Mouse (Mus musculus) Patski (cell line): ENCODE results near the gene Aph1a. TPM values are rescaled to one million over a fixed set of nuclear protein-coding genes. Genes with fewer than 3 reads are reported as not detected.

ENCODE experiments used
- ATAC-seq: fragments of 100-300 bp; one replicate; pipeline ENCODE4 v1.8.0; 2021
- CTCF ChIA-PET: fragments of 350-600 bp; sonication (Branson Sonifier 250); formaldehyde crosslinking; loops from one replicate; lab custom pipeline; 2022; ENCODE audit warnings: inconsistent platforms; lab: Charles Lee
- POLR2A ChIA-PET: fragments of 350-600 bp; sonication (Branson Sonifier 250); formaldehyde crosslinking; loops from one replicate; lab custom pipeline; 2022; ENCODE audit warnings: antibody characterized with exemption, inconsistent platforms; lab: Charles Lee
- DNase-seq: peaks from one replicate; pipeline ENCODE4 v3.0.0-alpha.2; 2011; ENCODE audit warnings: low read depth, low spot score
- H3K27me3 ChIP-seq: fragments of 371-371 bp; one replicate; pipeline ENCODE4 v1.5.1; 2021
- CTCF ChIP-seq: fragments of 100-300 bp; IDR thresholded peaks from one replicate; pipeline ENCODE4 v1.5.1; 2021
- in situ Hi-C: fragments of 300-500 bp; cut with MboI; formaldehyde crosslinking; loops from 3 replicates; pipeline ENCODE4 v1.11.1; 2018; ENCODE audit warnings: low pct_unique_long_range_greater_than_20kb, mixed read lengths
- polyA plus RNA-seq: library from polyadenylated mRNA; unstranded; gene quantifications from one replicate; pipeline ENCODE4 v1.2.3, GENCODE M21; 2021

The Aph1a gene
- polyA plus RNA-seq, 1 experiment from 2014 or later = 297 TPM

- ChIA-PET POLR2A (no interaction called here), CTCF (interaction anchor here (1.0 to 2.2 kb wide), 5 partner anchors 9 to 31 kb away, joined by 3 to 9 read pairs (median 6); no protein-coding TSS in a partner anchor)
- H3K27me3 ChIP-seq = no peaks in the 10 kb centered on the region
- no peak for ATAC-seq
- DNase-seq = no peak
- in situ Hi-C loops = no loop called here
- TF ChIP-seq CTCF = no peak
These were observed 44.4 kb downstream of the Aph1a start for GRCm38 (mm10) chr3:95938217-95938616.

GRCm38 (mm10) chr3:95938835-95939234, 45.1 kb downstream of the Aph1a start:
- ATAC-seq (no peak), DNase-seq (no peak)
- no peaks in the 10 kb centered on the region for H3K27me3 ChIP-seq
- CTCF ChIA-PET = interaction anchor here (1.0 to 2.2 kb wide), 6 partner anchors 8 to 32 kb away, joined by 3 to 9 read pairs (median 6); no protein-coding TSS in a partner anchor
- POLR2A ChIA-PET = no interaction called here
- no peak for TF ChIP-seq CTCF
- in situ Hi-C loops = no loop called here

GRCm38 (mm10) chr3:95942749-95943148, 49.0 kb downstream of the Aph1a start:
- POLR2A ChIA-PET = interaction anchor here (1.2 to 1.5 kb wide), 3 partner anchors 12 to 35 kb away, joined by 4 to 5 read pairs (median 4); no protein-coding TSS in a partner anchor
- in situ Hi-C loops = no loop called here
- CTCF ChIA-PET = interaction anchor here (1.5 to 1.8 kb wide), 4 partner anchors 17 to 35 kb away, joined by 4 to 6 read pairs (median 4); no protein-coding TSS in a partner anchor
- DNase-seq (no peak), ATAC-seq (peak; percentile 74)
- no peaks in the 10 kb centered on the region for H3K27me3 ChIP-seq
- TF ChIP-seq CTCF = no peak

- in situ Hi-C loops = no loop called here
- no peaks in the 10 kb centered on the region for H3K27me3 ChIP-seq
- DNase-seq (no peak), ATAC-seq (no peak)
- no peak for TF ChIP-seq CTCF
- POLR2A ChIA-PET = interaction anchor here (1.1 to 1.5 kb wide), 3 partner anchors 12 to 26 kb away, joined by 4 to 10 read pairs (median 5); no protein-coding TSS in a partner anchor
- CTCF ChIA-PET = interaction anchor here (1.5 to 1.8 kb wide), 2 partner anchors 16 to 20 kb away, joined by 5 to 6 read pairs; no protein-coding TSS in a partner anchor
These were observed 49.5 kb downstream of the Aph1a start for GRCm38 (mm10) chr3:95943226-95943625.

GRCm38 (mm10) chr3:95944742-95945141, 51.0 kb downstream of the Aph1a start:
- CTCF ChIA-PET = interaction anchor here (1.2 kb wide), 1 partner anchor 10 kb away, joined by 4 read pairs; no protein-coding TSS in a partner anchor
- DNase-seq = no peak
- in situ Hi-C loops = no loop called here
- ATAC-seq = no peak
- POLR2A ChIA-PET = no interaction called here
- no peak for TF ChIP-seq CTCF
- H3K27me3 ChIP-seq = no peaks in the 10 kb centered on the region

GRCm38 (mm10) chr3:95945731-95946240, 52.0 kb downstream of the Aph1a start:
- in situ Hi-C loops = no loop called here
- no peak for DNase-seq
- CTCF ChIA-PET = interaction anchor here (1.2 kb wide), 1 partner anchor 11 kb away, joined by 4 read pairs; no protein-coding TSS in a partner anchor
- H3K27me3 ChIP-seq = no peaks in the 10 kb centered on the region
- TF ChIP-seq CTCF = no peak
- POLR2A ChIA-PET = interaction anchor here (0.7 kb wide), 1 partner anchor 215 kb away, joined by 3 read pairs; no protein-coding TSS in a partner anchor
- ATAC-seq = no peak

Other genes with a start within 250 kb of the Aph1a start
- gene Mcl1, start 235.2 kb upstream of the Aph1a start, polyA plus RNA-seq = 169 TPM
- 39.5 TPM for gene Adamtsl4, start 206.1 kb upstream of the Aph1a start, polyA plus RNA-seq
- 64.9 TPM for gene Ecm1, start 154.4 kb upstream of the Aph1a start, polyA plus RNA-seq
- 58.1 TPM for gene Tars2, start 133.8 kb upstream of the Aph1a start, polyA plus RNA-seq
- 35.3 TPM for gene Rprd2, start 75.1 kb upstream of the Aph1a start, polyA plus RNA-seq
- 48.9 TPM for gene Prpf3, start 38.1 kb upstream of the Aph1a start, polyA plus RNA-seq
- gene Mrps21, start 22.4 kb upstream of the Aph1a start, polyA plus RNA-seq = 354 TPM
- 6.8 TPM for gene Ciart, start 11.7 kb upstream of the Aph1a start, polyA plus RNA-seq
- gene BC028528, start 2.0 kb upstream of the Aph1a start, polyA plus RNA-seq = 0.67 TPM
- gene Car14, start 10.7 kb downstream of the Aph1a start, polyA plus RNA-seq = 1.2 TPM
- gene Anp32e, start 35.3 kb downstream of the Aph1a start, polyA plus RNA-seq = 224 TPM
- 118 TPM for gene Plekho1, start 102.0 kb downstream of the Aph1a start, polyA plus RNA-seq
- gene Vps45, start 164.5 kb downstream of the Aph1a start, polyA plus RNA-seq = 36.2 TPM
- 45.3 TPM for gene Otud7b, start 210.6 kb downstream of the Aph1a start, polyA plus RNA-seq